Mouse (Mus musculus) frontal cortex, adult (tissue): ENCODE results near the gene Myocd.

ENCODE experiments used
- ATAC-seq: cut with Nextera tagmentation; 2 replicates; pipeline ENCODE4 v1.9.2; 2017; ENCODE audit warnings: mild to moderate bottlenecking, moderate library complexity, mixed read lengths; ENCODE audit not compliant: low TSS enrichment

Myocd gene

GRCm38 (mm10) chr11:65142838-65143417, 126.9 kb downstream of the Myocd start:
- ATAC-seq: peak; percentile 65

- ATAC-seq: no peak
These were observed 130.8 kb downstream of the Myocd start for GRCm38 (mm10) chr11:65139030-65139429.

GRCm38 (mm10) chr11:65137145-65137652, 132.6 kb downstream of the Myocd start:
- peak; percentile 29; the same call in 1 of the 2 replicates for ATAC-seq

- peak; percentile 85 for ATAC-seq
These were observed 134.5 kb downstream of the Myocd start for GRCm38 (mm10) chr11:65135251-65135739.

- peak; percentile 43; the same call in 1 of the 2 replicates for ATAC-seq
These were observed 136.1 kb downstream of the Myocd start for GRCm38 (mm10) chr11:65133661-65134060.

GRCm38 (mm10) chr11:65129110-65129509, 140.7 kb downstream of the Myocd start:
- no peak for ATAC-seq

- ATAC-seq: no peak
These were observed 141.1 kb downstream of the Myocd start for GRCm38 (mm10) chr11:65128666-65129065.

GRCm38 (mm10) chr11:65126566-65126965, 143.2 kb downstream of the Myocd start:
- peak; percentile 73 for ATAC-seq
